Mouse (Mus musculus) intestine, embryonic 16.5 days (tissue): Measurements from ENCODE around the gene Spata31d1a. TPM values are rescaled to one million over a fixed set of nuclear protein-coding genes. Genes with fewer than 3 reads are reported as not detected.
A peak's percentile ranks its signal among the peaks of the same experiment; 100 is the strongest.

Experiments used
- ATAC-seq: fragments of 200-750 bp; cut with Nextera tagmentation; 2 replicates; pipeline ENCODE4 v1.8.0; 2017; ENCODE audit warnings: moderate TSS enrichment, moderate library complexity
- H3K27ac ChIP-seq: fragments of 300-500 bp; sonication (generic); 2 replicates; pipeline ENCODE4 v1.5.1; 2014; ENCODE audit warnings: mild to moderate bottlenecking, low read length
- H3K27me3 ChIP-seq: fragments of 300-500 bp; sonication (generic); replicated peaks from 2 replicates; pipeline ENCODE4 v1.6.1; 2014; ENCODE audit warnings: low read length, control low read depth, mixed read lengths; ENCODE audit not compliant: control insufficient read depth, insufficient read depth
- H3K36me3 ChIP-seq: fragments of 300-500 bp; sonication (generic); 2 replicates; pipeline ENCODE4 v1.6.1; 2014; ENCODE audit warnings: low read length, control low read depth; ENCODE audit not compliant: control insufficient read depth, insufficient read depth
- H3K4me1 ChIP-seq: fragments of 300-500 bp; sonication (generic); 2 replicates; pipeline ENCODE4 v1.6.1; 2014; ENCODE audit warnings: low read length, control low read depth, mixed read lengths; ENCODE audit not compliant: control insufficient read depth, insufficient read depth
- H3K4me2 ChIP-seq: fragments of 300-500 bp; sonication (generic); 2 replicates; pipeline ENCODE4 v1.6.1; 2014; ENCODE audit warnings: low read depth, low read length, control low read depth
- H3K4me3 ChIP-seq: fragments of 300-500 bp; sonication (generic); 2 replicates; pipeline ENCODE4 v1.5.1; 2014; ENCODE audit warnings: mild to moderate bottlenecking, low read length
- H3K9ac ChIP-seq: fragments of 300-500 bp; sonication (generic); 2 replicates; pipeline ENCODE4 v1.6.1; 2014; ENCODE audit warnings: low read depth, low read length
- H3K9me3 ChIP-seq: fragments of 300-500 bp; sonication (generic); 2 replicates; pipeline ENCODE4 v1.6.1; 2016; ENCODE audit warnings: low read length, control low read depth; ENCODE audit not compliant: control insufficient read depth
- WGBS: fragments of 180-500 bp; shearing (Covaris S2); extraction: QIAGEN DNeasy Blood & Tissue Kit; methylation state at CpG from one replicate; pipeline ENCODE4 v1.1.7; 2014; 5-methylcytosine and 5-hydroxymethylcytosine counted together
- polyA plus RNA-seq: library from polyadenylated mRNA; unstranded; fragments of >200 nt; fragmentation: Nextera tagmentation; extraction: Ambion mirVana; gene quantifications from 2 replicates; pipeline ENCODE4 v1.2.1, GENCODE M21; 2015

Gene Spata31d1a
- polyA plus RNA-seq, 1 experiment from 2014 or later: not detected

DNA sequence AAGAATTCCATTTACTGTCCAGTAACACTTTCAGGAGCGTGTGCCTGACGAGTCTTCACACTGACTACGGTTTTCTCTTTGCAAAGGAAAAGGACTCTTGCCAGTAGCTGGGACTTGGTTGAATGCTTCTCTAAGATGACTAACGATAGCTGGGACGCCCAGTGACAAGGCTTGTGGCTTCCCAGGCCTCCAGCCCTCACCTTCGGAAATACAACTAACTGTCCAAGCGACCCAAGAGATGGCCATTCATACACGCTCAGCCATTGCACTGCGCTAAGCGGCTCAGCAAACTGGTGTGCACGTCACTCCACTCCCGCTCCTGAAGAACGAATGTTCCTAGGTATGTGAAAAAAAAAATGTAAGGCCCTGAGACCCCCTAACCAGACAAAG is 35.4 kb downstream of the Spata31d1a start:
- Histone ChIP-seq H3K9ac (peak overlapping the region; percentile 84), H3K36me3 (no peaks in the 10 kb centered on the region), H3K27me3 (no peaks in the 10 kb centered on the region), H3K4me1 (peaks cover 13% of the 10 kb centered on the region), H3K4me2 (peak overlapping the region; percentile 78), H3K4me3 (peak overlapping the region; percentile 84), H3K27ac (peak overlapping the region; percentile 78), H3K9me3 (no peaks in the 10 kb centered on the region)
- no peak for ATAC-seq
- 2% methylated on average over 13 of the region's 13 CpGs for WGBS

GRCm38 (mm10) chr13:59674215-59674614 is 35.9 kb downstream of the Spata31d1a start:
- Histone ChIP-seq H3K4me1 (peaks cover 13% of the 10 kb centered on the region), H3K27me3 (no peaks in the 10 kb centered on the region), H3K9ac (peak overlapping the region; percentile 84), H3K4me3 (peak overlapping the region; percentile 84), H3K27ac (peak overlapping the region; percentile 78), H3K9me3 (no peaks in the 10 kb centered on the region), H3K36me3 (no peaks in the 10 kb centered on the region), H3K4me2 (peak overlapping the region; percentile 78)
- ATAC-seq: peak; percentile 25; the same call in 1 of the 2 replicates
- WGBS: 14% methylated on average over 3 of the region's 3 CpGs

DNA sequence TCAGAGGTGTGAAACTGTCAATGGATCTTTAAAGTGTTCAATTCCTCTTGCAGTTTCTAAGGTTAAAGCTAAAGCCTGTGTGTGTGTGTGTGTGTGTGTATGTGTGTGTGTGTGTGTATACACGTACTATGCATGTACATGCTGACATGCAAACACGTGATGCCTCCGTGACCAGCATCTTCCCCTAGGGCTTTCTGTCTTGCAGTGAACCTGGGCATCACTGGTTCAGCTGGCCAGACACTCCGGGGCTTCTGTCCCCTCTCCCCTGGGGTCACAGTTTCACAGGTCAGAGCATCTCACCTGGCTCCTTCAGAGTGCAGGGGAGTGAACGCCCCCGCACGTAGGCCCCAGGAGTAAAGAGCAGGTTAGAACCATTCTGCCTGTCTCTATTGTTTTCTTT is 36.5 kb downstream of the Spata31d1a start:
- no peaks in the 10 kb centered on the region for H3K36me3 ChIP-seq
- ATAC-seq: no peak
- 54% methylated on average over 7 of the region's 7 CpGs for WGBS
- no peaks in the 10 kb centered on the region for H3K27me3 ChIP-seq
- H3K4me2 ChIP-seq: peak overlapping the region; percentile 40
- H3K9ac ChIP-seq: peak overlapping the region; percentile 53; the same call in 1 of the 2 replicates
- 0 out of 2 replicates have a peak overlapping the region, but pooled peaks have one; percentile 24 for H3K4me3 ChIP-seq
- no peak overlapping the region for H3K27ac ChIP-seq
- H3K4me1 ChIP-seq: peaks cover 14% of the 10 kb centered on the region
- H3K9me3 ChIP-seq: no peaks in the 10 kb centered on the region

- Histone ChIP-seq H3K9me3 (no peaks in the 10 kb centered on the region), H3K4me3 (no peak overlapping the region), H3K4me1 (peaks cover 24% of the 10 kb centered on the region), H3K36me3 (no peaks in the 10 kb centered on the region), H3K4me2 (no peak overlapping the region), H3K27me3 (no peaks in the 10 kb centered on the region), H3K27ac (no peak overlapping the region), H3K9ac (no peak overlapping the region)
- WGBS: 58% methylated on average over 6 of the region's 6 CpGs
- no peak for ATAC-seq
Measured at GRCm38 (mm10) chr13:59672248-59672647, 37.9 kb downstream of the Spata31d1a start.

DNA sequence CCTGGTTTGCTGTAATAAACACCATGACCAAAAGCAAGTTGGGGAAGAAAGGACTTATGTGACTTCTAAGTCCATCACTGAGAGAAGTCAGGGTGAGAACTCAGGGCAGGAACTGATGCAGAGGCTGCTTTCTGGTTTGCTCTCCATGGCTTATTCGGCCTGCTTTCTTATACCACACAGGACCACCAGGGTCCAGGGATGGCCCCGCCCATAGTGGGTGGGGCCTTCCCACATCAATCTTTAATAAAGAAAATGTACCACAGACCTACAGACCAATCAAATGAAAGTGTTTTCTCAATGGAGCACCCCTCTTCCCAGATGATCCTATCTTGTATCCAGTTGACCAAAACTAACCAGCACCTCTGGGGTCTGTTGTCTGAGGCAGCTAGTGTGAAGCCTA is 38.6 kb downstream of the Spata31d1a start:
- Histone ChIP-seq H3K4me2 (no peak overlapping the region), H3K4me1 (peaks cover 25% of the 10 kb centered on the region), H3K27me3 (no peaks in the 10 kb centered on the region), H3K9ac (no peak overlapping the region), H3K9me3 (no peaks in the 10 kb centered on the region), H3K36me3 (no peaks in the 10 kb centered on the region), H3K4me3 (no peak overlapping the region), H3K27ac (no peak overlapping the region)
- no peak for ATAC-seq
- 64% methylated on average over 2 of the region's 2 CpGs for WGBS

DNA sequence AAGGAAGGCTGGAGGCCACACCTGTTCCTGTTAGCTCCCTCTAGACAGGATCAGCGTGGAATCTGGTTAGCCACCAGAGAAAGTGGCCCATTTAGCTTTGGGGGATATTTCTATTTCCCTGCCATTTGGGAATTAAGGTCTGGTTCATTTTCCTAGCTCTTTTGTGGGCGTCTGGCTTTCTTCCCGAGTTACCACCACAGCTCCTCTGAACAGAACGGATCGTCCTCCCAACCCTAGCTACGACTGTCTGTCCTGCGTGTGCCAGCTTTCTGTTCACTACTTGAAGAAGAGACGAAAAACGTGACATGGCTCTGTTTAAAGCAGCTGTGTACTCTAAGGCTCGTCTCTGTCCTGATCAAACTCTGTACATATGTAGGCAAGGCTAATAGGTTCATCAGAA is 40.2 kb downstream of the Spata31d1a start:
- Histone ChIP-seq H3K4me2 (no peak overlapping the region), H3K4me1 (peaks cover 25% of the 10 kb centered on the region), H3K27ac (0 out of 2 replicates have a peak overlapping the region, but pooled peaks have one; percentile 94), H3K9me3 (no peaks in the 10 kb centered on the region), H3K36me3 (no peaks in the 10 kb centered on the region), H3K4me3 (no peak overlapping the region), H3K9ac (no peak overlapping the region), H3K27me3 (no peaks in the 10 kb centered on the region)
- WGBS: 82% methylated on average over 10 of the region's 10 CpGs
- ATAC-seq: no peak

GRCm38 (mm10) chr13:59668501-59669093 is 41.5 kb downstream of the Spata31d1a start:
- H3K4me2 ChIP-seq: peak overlapping the region; percentile 42
- no peaks in the 10 kb centered on the region for H3K36me3 ChIP-seq
- no peak overlapping the region; the same call in 1 of the 2 replicates for H3K9ac ChIP-seq
- peaks cover 18% of the 10 kb centered on the region for H3K4me1 ChIP-seq
- no peaks in the 10 kb centered on the region for H3K27me3 ChIP-seq
- peak overlapping the region; percentile 16; the same call in 1 of the 2 replicates for H3K4me3 ChIP-seq
- H3K9me3 ChIP-seq: no peaks in the 10 kb centered on the region
- peak overlapping the region; percentile 94 for H3K27ac ChIP-seq
- WGBS: 27% methylated on average over 11 of the region's 11 CpGs
- peak; percentile 95 for ATAC-seq

DNA sequence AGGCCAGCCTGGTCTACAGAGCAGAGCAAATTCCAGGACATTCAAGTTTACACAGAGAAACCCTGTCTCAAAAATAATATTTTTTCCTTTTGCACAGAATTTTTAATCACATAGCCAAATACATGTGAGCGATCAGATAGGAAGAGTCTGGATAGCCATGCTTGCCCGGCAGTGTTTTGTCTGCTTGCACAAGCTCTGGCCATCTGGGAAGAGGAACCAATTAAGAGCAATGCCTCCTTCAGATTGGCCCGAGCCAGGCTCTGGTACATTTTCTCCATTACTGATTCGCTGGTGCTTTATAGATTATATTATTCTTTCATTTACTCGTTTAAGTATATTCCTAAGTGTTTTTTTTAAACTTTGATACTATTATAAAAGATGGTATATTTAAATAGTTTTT is 42.4 kb downstream of the Spata31d1a start:
- 75% methylated on average over 5 of the region's 5 CpGs for WGBS
- ATAC-seq: no peak
- peaks cover 3% of the 10 kb centered on the region; the same call in 1 of the 2 replicates for H3K36me3 ChIP-seq
- H3K9me3 ChIP-seq: no peaks in the 10 kb centered on the region
- H3K4me3 ChIP-seq: no peak overlapping the region
- H3K27me3 ChIP-seq: no peaks in the 10 kb centered on the region
- H3K9ac ChIP-seq: no peak overlapping the region
- H3K4me2 ChIP-seq: no peak overlapping the region
- H3K27ac ChIP-seq: peak overlapping the region; percentile 55
- peaks cover 15% of the 10 kb centered on the region for H3K4me1 ChIP-seq

DNA sequence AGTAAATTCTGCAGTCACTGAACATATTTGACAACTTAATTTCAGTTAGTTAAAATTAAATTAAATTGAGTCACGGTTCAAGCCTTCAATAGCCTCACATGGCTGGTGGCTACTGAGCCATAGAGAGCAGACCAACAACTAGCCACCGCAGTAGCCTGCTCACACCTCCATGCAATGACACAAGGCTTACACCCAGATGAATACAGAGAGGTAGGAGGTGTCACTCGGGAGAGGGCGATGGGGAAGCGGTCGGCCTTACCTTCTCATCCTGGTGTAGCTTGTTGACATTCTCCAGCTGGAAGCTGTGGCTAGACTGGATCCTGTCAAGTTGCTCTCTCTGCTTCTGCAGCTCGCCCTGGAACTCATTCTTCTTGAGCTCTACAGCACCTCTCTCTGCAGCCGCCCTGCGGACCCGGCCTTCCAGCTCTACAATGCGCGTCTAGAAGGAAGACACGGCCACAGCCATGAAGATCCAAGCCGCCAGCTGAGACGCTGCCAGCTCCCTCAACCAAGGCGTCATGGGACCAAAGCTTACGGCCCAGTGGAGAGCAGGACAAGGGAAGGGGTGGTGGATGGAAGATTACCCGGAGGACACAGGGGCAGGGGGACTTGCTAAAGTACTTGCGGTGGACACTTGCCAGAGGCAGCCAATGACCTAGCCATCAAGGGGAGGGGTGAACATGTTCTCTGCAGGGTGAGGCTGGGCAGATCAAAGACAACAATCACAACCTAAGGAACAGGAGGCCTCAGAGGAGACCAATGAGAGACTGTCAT is 46.0 kb downstream of the Spata31d1a start:
- no peak overlapping the region for H3K4me2 ChIP-seq
- H3K9ac ChIP-seq: no peak overlapping the region

More for the DNA sequence above, 46.0 kb downstream of the Spata31d1a start:
- WGBS: 86% methylated on average over 19 of the region's 19 CpGs
- Histone ChIP-seq H3K27me3 (no peaks in the 10 kb centered on the region), H3K4me1 (peaks cover 16% of the 10 kb centered on the region), H3K36me3 (peaks cover 9% of the 10 kb centered on the region), H3K4me3 (no peak overlapping the region), H3K9me3 (no peaks in the 10 kb centered on the region), H3K27ac (no peak overlapping the region)
- no peak for ATAC-seq
